Mouse (Mus musculus): Measurements from ENCODE around the gene Fnip1. TPM values are rescaled to one million over a fixed set of nuclear protein-coding genes. Genes with fewer than 3 reads are reported as not detected.

Fnip1 gene
- polyA plus RNA-seq (2012; rRNA removed; ENCODE audit: low replicate concordance): 1.1 and 4.4 TPM in 2 replicates

DNA sequence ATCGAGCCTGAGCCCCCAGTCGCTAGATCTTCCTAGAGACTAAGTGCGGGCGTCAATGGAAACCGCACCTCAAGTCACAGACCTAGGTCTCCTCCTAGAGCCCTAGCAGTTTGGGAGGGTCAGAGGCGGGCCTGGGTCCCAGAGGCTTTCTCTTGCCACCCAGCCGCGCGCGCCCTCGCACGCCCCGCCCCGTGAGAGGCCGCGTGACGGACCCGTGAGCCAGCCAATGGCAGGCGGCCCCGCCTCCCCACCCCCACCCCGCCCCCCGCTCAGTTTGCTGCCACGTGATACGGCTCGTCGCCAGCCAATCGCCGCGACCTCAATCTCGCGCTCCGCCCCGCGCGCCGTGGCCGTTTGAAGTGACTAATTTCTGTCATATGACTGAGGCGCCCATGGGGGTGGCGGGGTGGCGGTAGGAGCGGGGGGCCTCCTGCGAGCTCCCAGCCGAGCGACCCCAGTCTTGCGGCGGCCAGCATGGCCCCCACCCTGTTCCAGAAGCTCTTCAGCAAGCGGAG is at the start of gene Fnip1:
TSS of gene Fnip1 (plus strand) at position 377 of the 515 bp plus-strand sequence.

GRCm38 (mm10) chr11:54522529-54523430 is 84.8 kb downstream of the Fnip1 start, which contains the start of gene Rapgef6:
Rapgef6 (plus strand) TSS chr11:54522847.

Other genes starting within 250 kb of the Fnip1 start
- 0.18 TPM in 1 of 2 replicates, not detected in the other for gene Csf2, start 188.5 kb upstream of the Fnip1 start, polyA plus RNA-seq (2012; rRNA removed; ENCODE audit: low replicate concordance)
- gene Il3, start 170.9 kb upstream of the Fnip1 start, polyA plus RNA-seq (2012; rRNA removed; ENCODE audit: low replicate concordance): not detected in 2 replicates
- gene Acsl6, start 134.4 kb upstream of the Fnip1 start, polyA plus RNA-seq (2012; rRNA removed; ENCODE audit: low replicate concordance): 0.29 and 2.1 TPM in 2 replicates
- gene Meikin, start 67.5 kb upstream of the Fnip1 start, polyA plus RNA-seq (2012; rRNA removed; ENCODE audit: low replicate concordance): not detected in 2 replicates
- 42.7 and 46.3 TPM in 2 replicates for gene Rapgef6, start 84.6 kb downstream of the Fnip1 start, polyA plus RNA-seq (2012; rRNA removed; ENCODE audit: low replicate concordance)

Data from mammary gland, adult 2 months (tissue).